In genomic region chr8:77949640-77950039, GRCm38 (mm10) we compare ENCODE assay signal across 17 mouse cellular contexts.
"Had no signal": no experiment of that assay in that cellular context is flagged by ENCODE, and none has a peak within 500 bp of the region (broad histone marks: within the 10 kb centered on the region; RNA-seq: fewer than 3 reads in every experiment).

No protein-coding gene starts in this region.

- H3K27ac ChIP-seq: liver, embryonic 15.5 days; macrophage; midbrain, embryonic 13.5 days; neural tube, embryonic 12.5 days; stomach, embryonic 15.5 days; stomach, postnatal 0 days had no signal

- H3K36me3 ChIP-seq: liver, embryonic 15.5 days; midbrain, embryonic 13.5 days; neural tube, embryonic 12.5 days; stomach, embryonic 15.5 days had no signal

- H3K27me3 ChIP-seq: liver, embryonic 15.5 days; megakaryocyte, embryonic 14.5 days; midbrain, embryonic 13.5 days; neural tube, embryonic 12.5 days; stomach, embryonic 15.5 days had no signal

- H3K4me2 ChIP-seq: liver, embryonic 15.5 days; lung, embryonic 14.5 days; midbrain, embryonic 11.5 days; midbrain, embryonic 13.5 days; neural tube, embryonic 12.5 days; stomach, embryonic 15.5 days had no signal

- H3K4me1 ChIP-seq: liver, embryonic 15.5 days; megakaryocyte, embryonic 14.5 days; midbrain, embryonic 13.5 days; neural tube, embryonic 12.5 days; stomach, embryonic 15.5 days had no signal

- ATAC-seq: liver, postnatal 0 days; lung, postnatal 0 days; midbrain, embryonic 13.5 days had no signal

- H3K9me3 ChIP-seq: liver, embryonic 15.5 days; megakaryocyte, embryonic 14.5 days; midbrain, embryonic 13.5 days; neural tube, embryonic 12.5 days; stomach, embryonic 15.5 days had no signal

- H3K4me3 ChIP-seq: liver, embryonic 15.5 days; megakaryocyte, embryonic 14.5 days; midbrain, embryonic 13.5 days; neural tube, embryonic 12.5 days; stomach, embryonic 15.5 days had no signal

- DNase-seq: liver, postnatal 0 days; lung, embryonic 14.5 days; lung, postnatal 14 days; lung, postnatal 36 days; right cerebral cortex, postnatal 14 days; thymus, adult 2 months; thymus, postnatal 25 days; thymus, postnatal 4 days had no signal

- H3K9ac ChIP-seq: liver, embryonic 15.5 days; liver, postnatal 0 days; lung, embryonic 14.5 days; midbrain, embryonic 13.5 days; neural tube, embryonic 12.5 days; stomach, embryonic 15.5 days had no signal
